Mouse (Mus musculus) heart, embryonic 14.5 days (tissue): ENCODE measurements around the gene Nup62. TPM values are rescaled to one million over a fixed set of nuclear protein-coding genes. Genes with fewer than 3 reads are reported as not detected.
A peak's percentile ranks its signal among the peaks of the same experiment; 100 is the strongest.

Experiments used
- ATAC-seq: fragments of 200-750 bp; cut with Nextera tagmentation; 2 replicates; pipeline ENCODE4 v1.8.0; 2017; ENCODE audit warnings: low read depth, moderate TSS enrichment; ENCODE audit not compliant: insufficient number of reproducible peaks, insufficient read depth, low FRiP score
- H3K27ac ChIP-seq, 2 experiments: fragments of 200-500 bp in 1 of 2; fragments of 300-500 bp in 1 of 2; sonication (generic) in 1 of 2; replicated peaks in 1 of 2; 2 replicates each; pipeline ENCODE4 v1.5.1; 2012 to 2014; ENCODE audit warnings: low read depth in 2 of 2, low read length in 2 of 2, control low read depth in 1 of 2, mild to moderate bottlenecking in 1 of 2, mixed read lengths in 1 of 2; ENCODE audit not compliant: control insufficient read depth in 1 of 2, insufficient read depth in 1 of 2
- H3K27me3 ChIP-seq: fragments of 300-500 bp; sonication (generic); 2 replicates; pipeline ENCODE4 v1.6.1; 2014; ENCODE audit warnings: mild to moderate bottlenecking, low read length, control low read depth; ENCODE audit not compliant: control insufficient read depth, insufficient read depth
- H3K36me3 ChIP-seq: fragments of 300-500 bp; sonication (generic); 2 replicates; pipeline ENCODE4 v1.6.1; 2014; ENCODE audit warnings: mild to moderate bottlenecking, control low read depth, low read length, mixed read lengths; ENCODE audit not compliant: control insufficient read depth, insufficient read depth
- H3K4me1 ChIP-seq, 2 experiments: fragments of 200-500 bp in 1 of 2; fragments of 300-500 bp in 1 of 2; sonication (generic) in 1 of 2; 2 replicates each; pipeline ENCODE4 v1.6.1; 2012 to 2014; ENCODE audit warnings: low read length in 2 of 2, control low read depth in 1 of 2, mixed read lengths in 1 of 2; ENCODE audit not compliant: control insufficient read depth in 2 of 2, insufficient read depth in 2 of 2
- H3K4me2 ChIP-seq: fragments of 300-500 bp; sonication (generic); 2 replicates; pipeline ENCODE4 v1.6.1; 2014; ENCODE audit warnings: mild to moderate bottlenecking, low read length
- H3K4me3 ChIP-seq, 2 experiments: fragments of 200-500 bp in 1 of 2; fragments of 300-500 bp in 1 of 2; sonication (generic) in 1 of 2; 2 replicates each; pipeline ENCODE4 v1.5.1; 2012 to 2014; ENCODE audit warnings: low read length in 2 of 2, mild to moderate bottlenecking in 2 of 2, control low read depth in 1 of 2, low read depth in 1 of 2, moderate library complexity in 1 of 2; ENCODE audit not compliant: control insufficient read depth in 1 of 2, insufficient read depth in 1 of 2
- H3K9ac ChIP-seq: fragments of 300-500 bp; sonication (generic); 2 replicates; pipeline ENCODE4 v1.6.1; 2014; ENCODE audit warnings: mild to moderate bottlenecking, low read length
- H3K9me3 ChIP-seq: fragments of 300-500 bp; sonication (generic); 2 replicates; pipeline ENCODE4 v1.6.1; 2016; ENCODE audit warnings: low read length, control low read depth; ENCODE audit not compliant: control insufficient read depth
- WGBS: fragments of 180-500 bp; shearing (Covaris S2); extraction: QIAGEN DNeasy Blood & Tissue Kit; methylation state at CpG from one replicate; pipeline ENCODE4 v1.1.7; 2014; 5-methylcytosine and 5-hydroxymethylcytosine counted together
- polyA plus RNA-seq: library from polyadenylated mRNA; unstranded; fragments of >200 nt; fragmentation: Nextera tagmentation; extraction: Ambion mirVana; gene quantifications from 2 replicates; pipeline ENCODE4 v1.2.1, GENCODE M21; 2014

The Nup62 gene
- polyA plus RNA-seq, 1 experiment from 2014 or later: 41.7 TPM

DNA sequence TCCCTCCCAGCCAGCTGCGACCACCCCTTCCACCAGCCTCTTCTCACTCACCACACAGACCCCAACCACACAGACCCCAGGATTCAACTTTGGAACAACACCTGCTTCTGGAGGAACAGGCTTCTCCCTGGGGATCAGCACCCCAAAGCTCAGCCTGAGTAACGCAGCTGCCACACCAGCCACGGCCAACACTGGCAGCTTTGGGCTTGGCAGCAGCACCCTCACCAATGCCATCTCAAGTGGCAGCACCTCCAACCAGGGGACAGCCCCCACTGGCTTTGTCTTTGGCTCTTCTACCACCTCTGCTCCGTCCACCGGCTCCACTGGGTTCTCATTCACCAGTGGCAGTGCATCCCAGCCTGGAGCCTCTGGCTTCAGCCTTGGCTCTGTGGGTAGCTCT, 12.8 kb downstream of the Nup62 start:
- Histone ChIP-seq H3K4me2 (no peak overlapping the region), H3K4me3 (no peak overlapping the region), H3K27ac (no peak overlapping the region), H3K9me3 (no peaks in the 10 kb centered on the region), H3K36me3 (peaks cover 52% of the 10 kb centered on the region), H3K27me3 (no peaks in the 10 kb centered on the region), H3K4me1 (peaks cover 0 to 19% of the 10 kb centered on the region in 2 experiments; a peak in 1 of 4 replicates), H3K9ac (no peak overlapping the region)
- WGBS: 92% methylated on average over 5 of the region's 5 CpGs
- ATAC-seq: no peak

DNA sequence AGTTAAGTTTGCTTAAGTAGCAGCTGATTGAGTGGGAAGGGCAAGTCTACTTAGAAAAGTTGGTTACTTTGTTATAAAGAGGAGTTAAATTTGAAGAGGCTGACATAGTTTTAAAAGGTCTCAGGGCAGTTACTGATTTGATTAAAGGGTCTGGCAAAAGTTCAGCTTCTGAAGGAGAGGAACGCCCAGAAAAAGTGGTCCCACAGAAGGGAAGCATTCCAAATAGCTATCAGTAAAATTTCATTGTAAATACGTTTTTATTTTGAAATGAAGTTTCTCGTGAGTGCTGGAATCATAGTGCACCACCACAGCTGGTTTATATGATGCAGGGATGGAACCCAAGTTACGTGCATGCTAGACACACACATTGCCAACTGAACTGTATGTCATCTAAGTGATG, 16.9 kb downstream of the Nup62 start:
- H3K27ac ChIP-seq: no peak overlapping the region
- 68% methylated on average over 4 of the region's 4 CpGs for WGBS
- H3K4me2 ChIP-seq: no peak overlapping the region
- ATAC-seq: no peak
- H3K4me1 ChIP-seq: 0 out of 4 replicates have a peak, but pooled peaks cover 2 to 5% of the 10 kb centered on the region in 2 experiments
- no peaks in the 10 kb centered on the region for H3K9me3 ChIP-seq
- H3K36me3 ChIP-seq: peaks cover 46% of the 10 kb centered on the region
- H3K27me3 ChIP-seq: no peaks in the 10 kb centered on the region
- H3K4me3 ChIP-seq: no peak overlapping the region
- H3K9ac ChIP-seq: no peak overlapping the region

DNA sequence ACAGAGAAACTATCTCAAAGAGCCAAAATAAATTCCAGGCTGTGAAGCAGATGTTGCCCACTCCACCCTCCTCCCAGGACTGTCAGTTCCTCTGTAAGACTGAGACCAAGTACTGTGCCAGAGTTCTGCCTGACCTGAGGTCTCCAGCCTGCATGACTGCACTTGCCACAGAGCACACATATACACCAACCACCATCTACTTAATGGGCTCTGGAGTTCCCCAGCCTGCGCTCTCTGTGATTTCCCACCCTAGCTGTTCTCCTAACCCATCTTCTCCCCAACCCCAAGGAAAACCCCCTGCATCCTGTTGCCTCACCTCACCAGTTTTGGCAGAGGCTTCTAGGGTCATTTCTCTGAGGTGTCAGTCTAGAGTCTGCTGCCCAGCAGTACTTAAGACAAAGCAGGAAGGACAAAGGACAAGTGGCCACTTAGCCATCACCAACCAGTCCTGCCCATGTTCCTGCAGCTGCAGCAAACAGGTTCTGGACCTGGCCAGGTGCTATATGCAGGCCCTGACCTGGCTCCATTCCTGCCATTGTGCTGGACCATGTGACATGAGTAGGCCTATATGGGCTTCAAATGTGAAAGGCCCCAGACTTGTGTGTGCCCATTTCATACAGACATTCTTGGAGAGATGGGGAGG, 19.6 kb downstream of the Nup62 start:
- no peak overlapping the region for H3K27ac ChIP-seq
- WGBS: 88% methylated on average over 1 of the region's 1 CpGs
- no peak overlapping the region for H3K4me3 ChIP-seq
- no peaks in the 10 kb centered on the region for H3K9me3 ChIP-seq
- peaks cover 8% of the 10 kb centered on the region for H3K27me3 ChIP-seq
- H3K36me3 ChIP-seq: peaks cover 21% of the 10 kb centered on the region
- no peak overlapping the region for H3K4me2 ChIP-seq
- H3K9ac ChIP-seq: no peak overlapping the region
- no peak for ATAC-seq
- H3K4me1 ChIP-seq: peaks cover 12 to 17% of the 10 kb centered on the region in 2 experiments

DNA sequence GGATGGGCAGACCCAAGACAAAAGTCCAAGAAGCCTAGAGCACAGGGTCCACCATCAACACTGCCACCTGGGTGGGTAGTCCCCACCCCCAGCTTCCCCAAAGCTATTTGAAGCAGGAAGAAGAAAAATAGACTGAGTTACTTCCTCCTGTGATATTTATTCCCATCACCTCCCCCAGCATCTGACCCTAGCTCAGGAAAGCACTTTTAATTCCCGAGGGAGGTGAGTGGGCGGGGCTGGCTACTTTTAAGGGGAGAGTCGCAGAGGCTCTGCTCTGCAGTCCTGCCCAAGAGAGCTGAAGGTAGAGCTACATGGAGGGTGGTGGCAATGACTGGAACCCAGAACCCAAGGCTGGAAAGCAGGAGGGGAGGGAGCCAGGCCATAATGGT, 20.1 kb downstream of the Nup62 start:
- Histone ChIP-seq H3K36me3 (peaks cover 21% of the 10 kb centered on the region), H3K9me3 (no peaks in the 10 kb centered on the region), H3K27ac (no peak overlapping the region), H3K4me3 (no peak overlapping the region), H3K9ac (no peak overlapping the region), H3K4me2 (no peak overlapping the region), H3K4me1 (peaks cover 12 to 17% of the 10 kb centered on the region in 2 experiments), H3K27me3 (peaks cover 13% of the 10 kb centered on the region)
- WGBS: 42% methylated on average over 3 of the region's 3 CpGs
- ATAC-seq: no peak

DNA sequence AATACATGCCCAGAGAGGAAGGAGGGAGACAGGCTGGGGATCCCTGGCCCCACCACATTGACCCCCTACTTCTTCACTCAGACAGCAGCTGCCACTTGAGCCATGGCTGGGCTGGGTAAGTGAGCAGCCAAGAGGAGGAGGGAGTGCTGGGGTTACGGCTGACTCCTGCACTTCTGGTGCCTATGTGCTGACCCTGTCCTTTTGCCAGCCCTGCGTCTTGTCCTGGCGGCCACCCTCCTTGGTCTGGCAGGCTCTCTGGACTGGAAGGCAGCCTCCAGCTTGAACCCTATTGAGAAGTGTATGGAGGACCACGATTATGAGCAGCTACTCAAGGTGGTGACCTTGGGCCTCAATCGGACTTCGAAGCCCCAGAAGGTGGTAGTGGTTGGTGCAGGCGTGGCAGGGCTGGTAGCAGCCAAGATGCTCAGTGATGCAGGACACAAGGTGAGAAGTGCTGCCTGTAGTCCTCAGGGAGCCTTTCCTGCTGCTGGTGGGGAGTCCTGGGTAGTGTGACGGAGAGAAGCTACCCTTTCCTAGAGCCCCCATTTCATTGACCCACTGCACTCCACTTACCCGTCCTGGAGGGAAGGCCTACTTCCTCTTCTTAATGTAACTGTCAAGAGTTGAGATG, 20.6 kb downstream of the Nup62 start:
- no peak overlapping the region for H3K9ac ChIP-seq
- H3K4me3 ChIP-seq: no peak overlapping the region
- WGBS: 83% methylated on average over 9 of the region's 9 CpGs
- H3K27ac ChIP-seq: no peak overlapping the region
- no peak overlapping the region for H3K4me2 ChIP-seq
- ATAC-seq: no peak
- H3K4me1 ChIP-seq: peaks cover 12 to 17% of the 10 kb centered on the region in 2 experiments
- H3K27me3 ChIP-seq: peaks cover 13% of the 10 kb centered on the region
- no peaks in the 10 kb centered on the region for H3K9me3 ChIP-seq
- peaks cover 21% of the 10 kb centered on the region for H3K36me3 ChIP-seq

DNA sequence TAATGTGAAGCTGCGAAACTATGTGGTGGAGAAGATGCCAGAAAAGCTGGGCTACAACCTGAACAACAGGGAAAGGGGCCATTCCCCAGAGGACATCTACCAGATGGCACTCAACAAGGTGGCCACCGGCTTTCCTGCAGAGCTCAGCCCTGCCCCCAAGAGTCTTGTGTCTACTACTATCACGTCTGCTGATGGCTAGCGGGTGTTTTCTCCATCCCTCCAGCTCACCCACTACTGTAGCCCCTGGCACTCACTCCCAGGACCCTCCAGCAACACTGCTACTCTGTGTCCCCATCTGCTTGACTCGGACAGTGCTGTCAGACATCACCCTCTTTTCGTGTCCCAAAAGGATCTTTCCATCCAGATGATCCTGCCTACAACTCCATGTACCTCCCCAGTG, 22.2 kb downstream of the Nup62 start:
- peaks cover 29% of the 10 kb centered on the region for H3K36me3 ChIP-seq
- H3K27ac ChIP-seq: no peak overlapping the region
- H3K4me2 ChIP-seq: no peak overlapping the region
- H3K4me3 ChIP-seq: no peak overlapping the region
- peaks cover 12% of the 10 kb centered on the region in 2 experiments for H3K4me1 ChIP-seq
- no peaks in the 10 kb centered on the region for H3K9me3 ChIP-seq
- H3K9ac ChIP-seq: no peak overlapping the region
- WGBS: 79% methylated on average over 6 of the region's 6 CpGs
- peaks cover 13% of the 10 kb centered on the region for H3K27me3 ChIP-seq
- no peak for ATAC-seq

DNA sequence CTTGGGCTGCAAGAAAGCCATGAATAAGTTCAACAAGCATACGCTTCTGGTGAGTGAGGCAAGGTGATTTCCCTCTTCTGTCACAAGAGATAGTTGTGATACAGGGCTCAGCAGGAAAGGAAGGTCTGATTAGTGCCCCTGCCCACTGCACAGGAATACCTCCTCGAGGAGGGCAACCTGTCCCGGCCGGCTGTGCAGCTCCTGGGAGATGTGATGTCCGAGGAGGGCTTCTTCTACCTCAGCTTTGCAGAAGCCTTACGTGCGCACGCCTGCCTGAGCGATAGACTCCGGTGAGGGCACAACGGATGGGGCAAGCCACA, 23.2 kb downstream of the Nup62 start:
- Histone ChIP-seq H3K4me3 (peak overlapping the region; percentile 28 to 35; a peak in 3 of 4 replicates), H3K4me2 (peak overlapping the region; percentile 70), H3K9ac (peak overlapping the region; percentile 60), H3K9me3 (no peaks in the 10 kb centered on the region), H3K36me3 (peaks cover 39% of the 10 kb centered on the region), H3K27me3 (peaks cover 13% of the 10 kb centered on the region), H3K4me1 (peaks cover 12% of the 10 kb centered on the region in 2 experiments), H3K27ac (no peak overlapping the region)
- WGBS: 26% methylated on average over 11 of the region's 11 CpGs
- ATAC-seq: no peak
